Mouse (Mus musculus) left cerebral cortex, postnatal 14 days (tissue): Measurements from ENCODE around the gene Schip1. TPM values are rescaled to one million over a fixed set of nuclear protein-coding genes. Genes with fewer than 3 reads are reported as not detected.

Experiments used
- DNase-seq, 2 experiments: peaks; one replicate each; pipeline ENCODE4 v3.0.0; 2021 to 2022; ENCODE audit warnings: low spot score in 2 of 2, mixed read lengths in 1 of 2
- intact Hi-C: fragments of 180-260 bp; cut with DNase I; formaldehyde crosslinking; loops from one replicate; pipeline ENCODE4 v1.15.1; 2025
- total RNA-seq, 2 experiments: library from RNA; stranded (reverse); gene quantifications; 2 replicates each; pipeline ENCODE4 v1.2.3; 2021

The Schip1 gene
- total RNA-seq, 2 experiments from 2014 or later, result 254 to 269 TPM

- DNase-seq, result no peak
- intact Hi-C loops, result no loop called here
Observed at GRCm38 (mm10) chr3:68659996-68660395, 595.4 kb downstream of the Schip1 start.

- intact Hi-C loops, result no loop called here
- no peak for DNase-seq
Observed at GRCm38 (mm10) chr3:68660538-68660937, 595.9 kb downstream of the Schip1 start.

- intact Hi-C loops, result no loop called here
- no peak for DNase-seq
Observed at GRCm38 (mm10) chr3:68662386-68662785, 597.8 kb downstream of the Schip1 start.

- intact Hi-C loops, result no loop called here
- DNase-seq, result no peak
Observed at GRCm38 (mm10) chr3:68664337-68664736, 599.7 kb downstream of the Schip1 start.

GRCm38 (mm10) chr3:68666377-68666776 lies 601.8 kb downstream of the Schip1 start:
- DNase-seq, result no peak
- intact Hi-C loops, result no loop called here

- intact Hi-C loops, result no loop called here
- no peak for DNase-seq
Observed at GRCm38 (mm10) chr3:68667852-68668251, 603.2 kb downstream of the Schip1 start.

- intact Hi-C loops, result no loop called here
- no peak for DNase-seq
Observed at GRCm38 (mm10) chr3:68669418-68669974, 604.9 kb downstream of the Schip1 start.

- intact Hi-C loops, result no loop called here
- DNase-seq, result no peak
Observed at GRCm38 (mm10) chr3:68674721-68675120, 610.1 kb downstream of the Schip1 start.

GRCm38 (mm10) chr3:68675216-68675835 lies 610.7 kb downstream of the Schip1 start:
- intact Hi-C loops, result no loop called here
- DNase-seq, result peak; percentile 49 to 69

Other genes starting within 250 kb of the Schip1 start
- 1 to 10 TPM; 2.8 to 4.9 TPM for gene Iqcj, start 172.6 kb upstream of the Schip1 start, total RNA-seq
- gene Iqschfp, start 172.6 kb upstream of the Schip1 start, total RNA-seq, result 10 to 100 TPM in 1 of 2 experiments, 1 to 10 TPM in 1; 7.4 to 12.2 TPM